Mouse (Mus musculus) brain, embryonic 14.5 days (tissue): ENCODE results near the gene Cwc22. TPM values are rescaled to one million over a fixed set of nuclear protein-coding genes. Genes with fewer than 3 reads are reported as not detected.
A peak's percentile ranks its signal among the peaks of the same experiment; 100 is the strongest.
"Not testable (repeated sequence)": the region's sequence is repeated elsewhere in the genome, so short reads cannot be mapped to it uniquely, and the experiment has no call there.

Experiments
- DNase-seq: peaks from one replicate; pipeline ENCODE4 v3.0.0-alpha.2; 2011; ENCODE audit warnings: low read depth
- CTCF ChIP-seq: fragments of 200-500 bp; IDR thresholded peaks from 2 replicates; pipeline ENCODE4 v1.5.1; 2012; ENCODE audit warnings: inconsistent platforms, mild to moderate bottlenecking, moderate library complexity, borderline replicate concordance; ENCODE audit not compliant: insufficient read depth, insufficient read length; ENCODE audit errors: extremely low read depth
- POLR2A ChIP-seq: fragments of 200-500 bp; IDR thresholded peaks from 2 replicates; pipeline ENCODE4 v1.6.1; 2012; ENCODE audit warnings: mild to moderate bottlenecking, inconsistent platforms, borderline replicate concordance; ENCODE audit not compliant: poor library complexity, insufficient read depth, insufficient read length, severe bottlenecking; ENCODE audit errors: extremely low read depth
- polyA plus RNA-seq: library from polyadenylated mRNA; depleted of rRNA; stranded (reverse); fragments of >200 nt; gene quantifications from 2 replicates; pipeline ENCODE4 v1.2.3, GENCODE M21; 2012

Gene Cwc22
- polyA plus RNA-seq, 1 experiment = 24.1 TPM

DNA sequence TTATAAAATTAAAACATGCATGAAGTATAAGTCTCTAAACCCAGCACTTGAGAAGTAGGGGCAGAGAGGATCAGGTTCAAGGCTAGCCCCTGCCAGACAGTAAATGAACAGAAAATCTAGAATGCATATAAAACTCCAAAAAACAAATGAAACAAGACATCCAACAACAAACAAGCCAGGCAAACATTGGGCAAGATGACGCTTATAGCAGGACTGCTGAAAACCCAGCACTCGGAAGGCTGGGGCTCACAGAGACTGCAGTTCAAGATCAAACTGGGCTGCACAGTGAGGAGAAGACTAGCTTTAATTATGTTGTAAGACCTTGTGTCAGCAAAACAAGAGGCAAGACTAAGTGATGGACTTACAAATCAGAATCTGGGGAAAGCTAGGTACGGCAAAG is 43.1 kb downstream of the Cwc22 start:
- TF ChIP-seq CTCF = no peak
- no peak for TF ChIP-seq POLR2A

GRCm38 (mm10) chr2:77901269-77901668 is 44.9 kb downstream of the Cwc22 start:
- TF ChIP-seq POLR2A (no peak), CTCF (no peak)
- DNase-seq = no peak

More for the DNA sequence above, 43.1 kb downstream of the Cwc22 start:
- no peak for DNase-seq

- DNase-seq = no peak
- TF ChIP-seq CTCF = no peak
- no peak for TF ChIP-seq POLR2A
Observed at GRCm38 (mm10) chr2:77900741-77901140, 45.4 kb downstream of the Cwc22 start.

- no peak for DNase-seq
- no peak for TF ChIP-seq POLR2A
- TF ChIP-seq CTCF = no peak
Observed at GRCm38 (mm10) chr2:77900111-77900510, 46.1 kb downstream of the Cwc22 start.

- no peak for DNase-seq
- TF ChIP-seq POLR2A = no peak
- no peak for TF ChIP-seq CTCF
Observed at GRCm38 (mm10) chr2:77898436-77898835, 47.7 kb downstream of the Cwc22 start.

DNA sequence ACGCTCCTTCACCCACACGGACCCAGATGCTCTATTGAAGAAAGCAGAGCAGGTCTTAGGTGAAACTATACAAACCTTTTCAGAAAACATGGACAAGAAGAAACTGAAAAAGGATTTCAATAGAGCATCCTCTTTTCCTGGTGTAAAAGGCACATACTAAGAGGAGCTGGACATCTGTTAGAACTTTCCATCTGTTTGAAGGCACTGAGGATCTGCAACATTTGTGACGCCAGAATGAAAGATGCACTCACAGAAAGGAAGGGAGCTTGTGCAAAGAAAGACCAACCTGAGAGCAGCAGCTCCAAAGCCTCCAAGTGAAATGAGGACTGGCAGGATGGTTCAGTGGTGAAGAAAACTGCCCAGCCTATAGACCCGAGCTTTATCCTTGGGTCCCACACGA is 48.2 kb downstream of the Cwc22 start:
- DNase-seq = no peak
- TF ChIP-seq CTCF (no peak), POLR2A (no peak)

DNA sequence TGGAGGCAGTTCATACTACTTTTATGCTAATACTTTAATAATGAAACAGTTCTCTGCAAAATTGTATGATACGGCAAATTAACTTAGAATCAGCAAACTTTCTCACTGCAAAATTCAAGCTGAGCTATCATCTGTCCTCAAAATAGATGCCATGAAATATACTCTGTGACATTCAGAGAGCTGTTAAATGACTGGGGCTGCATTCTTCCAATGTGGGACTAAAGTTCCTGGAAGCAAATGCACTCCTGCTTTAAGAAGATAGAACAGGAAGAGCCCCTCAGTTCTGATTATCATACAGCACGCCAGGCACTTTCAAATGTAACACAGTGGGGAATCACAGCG is 48.6 kb downstream of the Cwc22 start:
- no peak for DNase-seq
- TF ChIP-seq POLR2A (no peak), CTCF (no peak)

DNA sequence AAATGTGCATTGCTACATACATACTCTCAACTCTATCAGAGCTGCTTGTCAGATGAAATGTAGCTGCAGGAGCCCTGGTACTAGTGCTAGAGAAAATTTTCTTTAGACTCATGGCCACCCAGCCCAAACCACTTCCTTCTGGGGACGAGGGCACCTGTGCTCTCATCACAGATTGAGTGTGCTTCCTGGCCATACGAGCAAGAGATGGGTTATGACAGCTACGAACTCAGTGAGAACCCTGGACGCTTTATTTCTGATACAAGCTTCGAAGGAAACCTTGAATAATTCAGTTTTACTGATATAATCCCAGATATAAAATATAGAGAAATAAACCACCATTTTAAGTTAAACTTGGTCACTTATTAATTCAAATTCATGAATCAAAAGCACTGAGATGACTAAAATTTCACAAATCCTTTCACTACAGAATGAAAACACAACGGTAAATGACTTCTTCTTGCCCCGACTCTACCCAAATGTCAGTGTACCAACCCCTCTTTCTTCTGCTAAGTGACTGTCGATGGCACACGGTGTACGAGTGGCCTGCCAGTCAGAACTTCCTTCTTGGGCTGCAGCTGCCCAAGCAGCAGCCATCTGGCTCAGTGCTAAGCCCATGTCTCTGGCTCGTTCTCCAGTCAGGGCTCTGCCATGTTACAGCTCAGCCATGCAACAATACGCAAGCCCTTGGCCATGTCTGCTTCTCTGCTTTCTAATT is 49.2 kb downstream of the Cwc22 start:
- DNase-seq = peak; percentile 22
- TF ChIP-seq CTCF (no peak), POLR2A (no peak)

DNA sequence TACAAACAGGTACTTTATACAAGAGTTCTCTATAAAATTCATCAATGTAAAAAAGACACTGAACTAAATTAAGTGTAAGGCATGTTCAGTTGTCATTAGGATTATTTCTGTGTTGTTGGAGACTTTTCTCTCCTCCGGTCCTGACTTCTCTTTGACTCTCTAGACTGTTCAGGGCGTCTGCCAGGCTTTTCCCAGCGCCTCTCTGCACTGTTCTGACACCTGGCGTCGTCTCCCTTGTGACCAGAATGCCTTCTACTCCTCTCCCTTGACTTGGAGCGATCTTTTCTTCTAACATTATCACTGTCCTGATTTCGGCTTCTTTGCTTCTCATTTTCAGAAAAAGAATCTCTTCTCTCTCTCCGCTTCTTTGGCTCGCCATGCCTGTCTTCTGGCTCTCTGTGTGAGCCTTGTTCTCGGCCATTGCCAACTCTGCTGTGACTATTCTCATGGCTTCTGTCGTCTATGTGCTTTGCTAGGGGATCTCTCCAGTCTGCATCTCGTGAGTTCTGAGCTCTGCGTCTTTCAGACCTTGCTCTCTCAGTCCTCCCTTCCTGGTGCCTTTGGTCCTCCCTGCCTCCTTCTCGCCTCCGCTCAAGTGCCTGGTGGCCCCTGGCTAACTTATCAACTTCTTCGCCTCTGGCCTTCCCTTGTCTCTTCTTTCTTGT is 50.1 kb downstream of the Cwc22 start:
- not testable (repeated sequence) for DNase-seq

DNA sequence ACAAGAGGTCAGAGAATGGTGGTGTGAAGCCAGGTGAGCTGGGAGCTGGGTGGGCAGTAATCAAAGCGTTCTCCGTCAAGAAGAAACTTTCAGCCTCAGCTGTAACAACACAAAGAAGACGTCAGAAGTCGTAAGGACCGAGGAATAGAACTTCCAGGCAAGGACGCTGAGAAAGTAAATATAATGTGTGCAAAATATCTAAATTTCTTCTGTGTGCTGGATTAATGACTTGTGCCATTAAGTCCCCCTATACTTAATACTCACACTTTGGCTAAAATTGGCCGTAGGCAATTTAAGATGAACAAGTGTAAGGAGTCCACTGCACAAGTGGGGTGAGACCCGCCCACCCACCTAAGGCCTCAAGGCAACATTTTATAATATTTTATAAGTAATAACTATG is 51.3 kb downstream of the Cwc22 start:
- no peak for DNase-seq
- no peak for TF ChIP-seq CTCF

DNA sequence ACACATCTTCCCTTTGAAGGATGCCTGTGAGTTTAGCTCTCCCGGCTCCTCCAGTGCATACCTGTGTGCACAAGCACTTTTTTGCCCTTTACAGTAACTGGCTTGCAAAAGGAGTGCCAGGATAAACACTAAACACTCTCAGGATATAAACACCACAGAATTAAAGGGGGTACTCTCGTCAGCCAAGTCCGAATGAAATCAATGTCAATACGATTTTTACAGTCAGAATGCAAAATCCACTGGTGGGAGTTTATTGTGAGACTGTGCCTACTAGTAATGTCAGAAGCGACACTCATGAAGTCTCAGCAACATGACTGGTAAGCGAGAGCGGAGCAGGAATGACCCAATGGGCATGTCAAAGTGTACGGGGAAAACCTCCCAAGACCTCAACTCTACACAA is 52.7 kb downstream of the Cwc22 start:
- no peak for TF ChIP-seq POLR2A
- TF ChIP-seq CTCF = no peak
- no peak for DNase-seq

GRCm38 (mm10) chr2:77892573-77892972 is 53.6 kb downstream of the Cwc22 start:
- TF ChIP-seq CTCF = no peak
- DNase-seq = no peak
